Mouse (Mus musculus) erythroid progenitor cell, adult 5-6 weeks (primary cell): ENCODE data around the gene Maml3. TPM values are rescaled to one million over a fixed set of nuclear protein-coding genes. Genes with fewer than 3 reads are reported as not detected.
A peak's percentile ranks its signal among the peaks of the same experiment; 100 is the strongest.

Experiments
- ATAC-seq: replicated peaks from 2 replicates; pipeline ENCODE4 v1.8.0; 2016; ENCODE audit warnings: moderate number of reproducible peaks, mild to moderate bottlenecking, moderate TSS enrichment, inconsistent platforms; ENCODE audit not compliant: poor library complexity, low FRiP score, severe bottlenecking
- total RNA-seq, 2 experiments: library from RNA; stranded (forward) in 1 of 2; stranded (reverse) in 1 of 2; fragments of 150-400 nt in 1 of 2; fragments of 186-747, 209-891 nt in 1 of 2; gene quantifications; 2 replicates each; pipeline versions ENCODE4 v1.2.3 to v1.2.4; 2015 to 2017; ENCODE audit warnings: low replicate concordance in 2 of 2

Maml3 gene
- total RNA-seq, 2 experiments from 2014 or later: 0.15 to 0.84 TPM

GRCm38 (mm10) chr3:51739049-51739834 is 365.6 kb downstream of the Maml3 start:
- peak; percentile 74 for ATAC-seq

DNA sequence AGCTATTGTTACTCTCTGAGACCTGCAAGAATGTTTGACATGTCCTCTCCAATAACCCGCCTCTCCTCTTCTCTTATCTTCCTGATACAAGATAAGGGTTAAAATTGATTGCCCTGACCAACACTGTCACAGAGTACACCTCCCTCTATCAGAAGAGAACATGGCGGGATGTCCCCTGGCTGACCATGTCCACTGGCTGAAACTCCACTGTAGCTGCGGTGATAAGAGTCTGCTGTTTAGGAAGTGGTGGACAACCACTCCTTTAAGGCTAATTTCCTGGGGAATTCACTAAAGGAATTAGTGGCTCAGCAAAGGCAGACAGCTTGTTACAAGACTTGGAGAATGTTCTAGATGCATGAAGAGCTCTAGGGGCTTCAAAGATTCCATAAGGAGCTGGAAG is 371.2 kb downstream of the Maml3 start:
- no peak for ATAC-seq

DNA sequence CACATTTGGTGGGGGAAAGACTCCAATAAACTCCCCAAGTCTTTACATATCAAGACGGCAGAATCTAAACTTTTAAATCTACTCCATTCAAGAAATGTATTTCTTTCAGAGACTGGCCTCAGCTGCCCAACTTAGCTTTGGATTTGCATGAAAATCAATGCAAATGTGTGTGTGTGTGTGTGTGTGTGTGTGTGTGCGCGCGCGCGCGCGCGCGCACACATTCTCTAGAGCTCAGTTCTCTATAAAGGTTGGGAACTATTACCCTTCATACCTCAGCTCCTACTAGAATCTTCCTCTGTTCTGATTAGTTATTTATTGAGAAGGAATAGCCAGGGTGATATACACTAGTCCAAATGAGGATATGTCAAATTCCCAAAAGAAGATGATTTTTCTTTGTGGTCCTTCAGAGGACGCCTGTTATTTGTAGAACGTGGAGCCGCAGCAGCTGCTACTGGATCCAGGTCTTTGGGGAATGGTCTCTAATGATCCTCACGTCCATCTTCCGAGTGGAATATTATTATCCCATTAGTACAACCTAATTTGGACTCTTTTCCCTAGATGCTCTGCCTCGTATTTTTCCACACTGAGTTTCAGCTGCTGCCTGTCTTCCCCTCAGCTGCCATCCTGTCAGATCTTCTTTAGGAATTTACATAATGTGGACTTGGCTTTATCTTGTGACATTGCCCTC is 372.8 kb downstream of the Maml3 start:
- no peak for ATAC-seq

GRCm38 (mm10) chr3:51730662-51731061 is 374.2 kb downstream of the Maml3 start:
- no peak for ATAC-seq

- ATAC-seq: no peak; the same call in 1 of the 2 replicates
Measured at GRCm38 (mm10) chr3:51729109-51729918, 375.6 kb downstream of the Maml3 start.

- ATAC-seq: peak; percentile 90
Measured at GRCm38 (mm10) chr3:51728456-51728855, 376.4 kb downstream of the Maml3 start.

DNA sequence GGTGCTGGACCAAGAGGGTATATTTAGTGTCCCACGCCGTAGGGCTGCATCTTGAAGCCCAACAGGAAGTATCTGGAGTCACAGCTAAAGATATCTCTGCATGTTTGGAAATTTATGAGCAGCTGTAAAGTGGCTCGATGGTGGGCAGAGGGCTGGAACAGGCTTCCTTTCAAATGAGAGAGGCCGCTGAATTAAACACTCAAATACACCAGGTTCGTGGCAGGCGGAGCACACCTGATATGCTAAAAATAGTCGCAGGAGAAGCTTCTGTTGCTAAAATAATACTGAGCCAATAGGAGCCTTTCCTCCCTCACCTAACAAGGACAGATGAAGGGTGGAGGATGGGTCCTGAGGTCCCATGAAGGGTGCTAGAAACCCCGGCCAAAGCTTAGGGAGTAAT is 376.9 kb downstream of the Maml3 start:
- peak; percentile 71 for ATAC-seq

- no peak for ATAC-seq
Measured at GRCm38 (mm10) chr3:51727487-51727886, 377.4 kb downstream of the Maml3 start.

- ATAC-seq: no peak
Measured at GRCm38 (mm10) chr3:51726257-51726656, 378.6 kb downstream of the Maml3 start.

GRCm38 (mm10) chr3:51719982-51720381 is 384.9 kb downstream of the Maml3 start:
- no peak for ATAC-seq

DNA sequence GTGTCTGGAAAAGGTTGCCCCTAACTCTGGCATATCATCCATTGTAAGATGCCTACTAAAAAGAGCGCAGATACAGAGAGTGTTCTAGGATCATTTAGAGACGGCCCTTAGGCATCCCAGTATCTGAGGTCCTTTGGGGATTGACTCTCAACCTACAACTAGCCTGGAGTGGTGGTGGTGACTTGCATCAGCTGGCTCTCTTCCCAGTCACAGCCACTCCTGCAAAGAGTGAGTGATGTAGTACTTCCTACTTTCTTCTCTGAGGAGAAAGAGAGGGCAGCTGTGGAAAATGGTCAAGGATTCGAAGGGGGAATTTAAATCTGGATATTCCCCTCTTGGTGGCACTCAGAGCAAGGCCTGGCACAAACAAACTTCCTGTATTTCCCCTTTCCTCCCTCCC is 385.5 kb downstream of the Maml3 start:
- ATAC-seq: no peak

DNA sequence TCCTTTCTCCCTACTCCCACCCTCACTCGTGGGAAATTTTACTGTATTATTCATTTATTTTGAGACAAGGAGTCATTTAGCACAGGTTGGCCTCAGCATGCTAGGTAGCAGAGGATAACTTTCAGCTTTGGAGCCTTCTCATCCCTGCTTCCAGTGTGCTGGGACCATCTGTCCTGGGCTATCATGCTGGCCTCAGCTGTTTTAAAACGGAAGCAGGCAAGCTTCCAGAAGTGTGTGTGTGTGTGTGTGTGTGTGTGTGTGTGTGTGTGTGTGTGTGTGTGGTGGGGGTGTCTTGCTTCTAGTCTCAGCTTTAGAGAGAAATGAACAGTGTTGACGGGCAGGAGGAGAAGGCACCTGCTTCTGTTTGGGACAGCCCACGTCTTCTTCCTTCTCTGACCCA is 387.0 kb downstream of the Maml3 start:
- ATAC-seq: no peak

DNA sequence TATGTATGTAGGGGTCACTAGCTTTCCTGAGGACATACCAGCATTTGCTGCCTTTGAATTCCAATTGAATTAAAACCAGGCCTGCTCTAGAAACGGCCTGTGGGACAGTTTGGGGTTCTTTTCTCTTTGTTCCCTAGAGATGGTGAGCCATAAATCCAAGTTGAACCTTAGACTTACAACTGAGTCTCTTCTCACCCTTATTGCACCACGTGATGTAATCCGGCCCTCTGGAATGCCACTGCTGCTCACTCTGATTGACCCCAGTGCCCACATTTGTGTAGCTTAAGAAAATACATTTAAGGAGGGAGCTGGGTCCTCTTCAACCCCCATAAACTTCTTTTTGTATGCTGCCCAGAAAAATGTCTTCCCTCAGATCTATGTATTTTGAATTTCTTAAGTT is 387.4 kb downstream of the Maml3 start:
- ATAC-seq: no peak

- no peak for ATAC-seq
Measured at GRCm38 (mm10) chr3:51714469-51714868, 390.4 kb downstream of the Maml3 start.

GRCm38 (mm10) chr3:51713233-51713632 is 391.6 kb downstream of the Maml3 start:
- ATAC-seq: no peak

DNA sequence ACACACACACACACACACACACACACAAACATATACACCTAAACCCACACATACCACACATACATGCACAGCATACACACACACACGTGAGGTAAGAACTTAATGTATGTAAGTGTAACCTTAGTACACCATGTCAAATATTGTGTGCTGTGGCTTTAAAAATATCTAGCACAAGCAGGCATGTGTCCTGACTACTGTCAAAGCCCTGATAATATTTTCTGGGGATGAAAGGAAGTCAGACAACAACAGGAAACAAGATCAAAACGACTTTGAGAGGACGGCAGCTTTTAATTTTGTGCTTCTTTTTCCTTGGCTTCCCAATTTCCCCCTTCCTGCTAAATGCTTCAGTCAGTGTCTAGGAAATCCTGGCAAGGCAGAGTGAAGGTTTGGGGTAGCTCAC is 392.5 kb downstream of the Maml3 start:
- ATAC-seq: peak; percentile 72

DNA sequence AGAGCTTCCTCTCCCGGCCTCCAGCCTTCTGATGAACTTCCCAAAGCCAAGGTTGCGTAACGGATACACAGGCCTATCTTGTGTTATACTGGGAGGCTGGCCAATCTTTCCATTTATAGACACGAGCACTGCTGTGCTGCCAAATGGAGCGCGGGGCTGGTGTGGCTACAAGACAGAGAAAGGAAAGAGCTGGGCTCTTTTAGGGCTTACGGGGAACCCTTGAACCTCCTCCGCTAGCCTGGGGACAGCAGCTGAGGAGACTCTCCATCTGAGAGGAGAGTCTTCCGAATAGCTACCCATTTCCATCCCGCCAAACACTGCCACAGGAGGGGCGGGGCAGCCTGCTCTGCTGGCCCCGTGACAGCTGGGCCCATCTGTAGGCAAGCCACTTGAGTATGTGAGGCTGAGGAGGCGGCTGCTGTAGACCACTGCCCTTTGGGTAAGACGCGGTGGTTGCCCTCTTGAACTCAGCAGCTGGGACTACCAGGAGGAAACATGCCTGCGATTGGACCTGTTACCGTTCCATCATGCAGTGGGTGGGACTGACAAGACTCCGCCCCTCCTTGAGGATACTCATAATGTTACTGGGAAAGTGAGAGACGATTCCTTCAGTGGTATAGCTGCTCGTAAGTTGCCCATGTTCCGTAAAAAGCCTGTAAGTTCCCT is 396.0 kb downstream of the Maml3 start:
- ATAC-seq: peak; percentile 69

DNA sequence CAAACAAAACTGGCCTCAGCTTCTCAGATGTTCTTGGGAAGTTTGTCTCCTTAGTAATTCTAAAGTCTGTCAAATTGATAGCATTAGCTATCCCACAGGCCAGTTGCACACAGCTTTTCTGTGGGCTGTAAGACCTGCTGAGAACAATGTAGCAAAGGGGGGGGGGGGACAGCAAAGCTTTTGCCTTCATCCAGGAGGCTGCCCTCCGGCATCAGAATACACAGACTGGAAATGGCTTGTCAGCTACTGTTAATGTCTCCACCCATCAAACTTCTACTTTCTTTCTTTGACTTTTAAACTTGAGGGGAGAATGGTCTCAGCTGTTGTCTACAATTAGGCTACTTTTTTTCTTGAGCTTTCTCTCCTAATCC is 396.5 kb downstream of the Maml3 start:
- no peak for ATAC-seq

DNA sequence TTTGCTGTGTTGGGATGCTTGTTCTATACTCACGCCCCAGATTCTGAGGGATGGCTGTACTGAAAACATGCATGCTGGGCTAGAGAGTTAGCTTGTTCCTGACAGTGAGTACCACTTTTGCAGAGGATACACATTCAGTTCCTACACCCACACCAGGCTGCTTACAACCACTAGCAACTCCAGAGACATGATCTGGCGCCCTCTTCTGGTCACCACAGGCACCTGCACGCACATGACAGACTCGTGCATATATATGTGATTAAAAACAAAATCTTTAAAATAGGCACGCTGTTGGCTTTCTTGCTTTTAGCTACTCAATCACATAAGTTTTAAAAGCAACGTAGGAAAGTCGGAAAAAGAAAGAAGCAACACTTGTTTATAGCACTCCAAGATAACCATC is 399.7 kb downstream of the Maml3 start:
- 0 out of 2 replicates have a peak, but pooled peaks have one; percentile 32 for ATAC-seq

- ATAC-seq: no peak
Measured at GRCm38 (mm10) chr3:51703478-51703877, 401.4 kb downstream of the Maml3 start.
